Mouse (Mus musculus) large intestine, adult 2 months (tissue): ENCODE data around the gene Nek3. TPM values are rescaled to one million over a fixed set of nuclear protein-coding genes. Genes with fewer than 3 reads are reported as not detected.

Experiments used
- DNase-seq: peaks from one replicate; pipeline ENCODE4 v3.0.0-alpha.2; 2012; ENCODE audit warnings: low read depth, low spot score
- WGBS: fragments of 180-500 bp; shearing (Covaris S2); methylation state at CpG from one replicate; pipeline ENCODE4 v1.1.7; 2018; 5-methylcytosine and 5-hydroxymethylcytosine counted together
- polyA plus RNA-seq: library from polyadenylated mRNA; depleted of rRNA; stranded (reverse); fragments of >200 nt; gene quantifications from 2 replicates; pipeline ENCODE4 v1.2.3, GENCODE M21; 2012; rRNA removed

Nek3 gene
- polyA plus RNA-seq, 1 experiment = 3.9 TPM

DNA sequence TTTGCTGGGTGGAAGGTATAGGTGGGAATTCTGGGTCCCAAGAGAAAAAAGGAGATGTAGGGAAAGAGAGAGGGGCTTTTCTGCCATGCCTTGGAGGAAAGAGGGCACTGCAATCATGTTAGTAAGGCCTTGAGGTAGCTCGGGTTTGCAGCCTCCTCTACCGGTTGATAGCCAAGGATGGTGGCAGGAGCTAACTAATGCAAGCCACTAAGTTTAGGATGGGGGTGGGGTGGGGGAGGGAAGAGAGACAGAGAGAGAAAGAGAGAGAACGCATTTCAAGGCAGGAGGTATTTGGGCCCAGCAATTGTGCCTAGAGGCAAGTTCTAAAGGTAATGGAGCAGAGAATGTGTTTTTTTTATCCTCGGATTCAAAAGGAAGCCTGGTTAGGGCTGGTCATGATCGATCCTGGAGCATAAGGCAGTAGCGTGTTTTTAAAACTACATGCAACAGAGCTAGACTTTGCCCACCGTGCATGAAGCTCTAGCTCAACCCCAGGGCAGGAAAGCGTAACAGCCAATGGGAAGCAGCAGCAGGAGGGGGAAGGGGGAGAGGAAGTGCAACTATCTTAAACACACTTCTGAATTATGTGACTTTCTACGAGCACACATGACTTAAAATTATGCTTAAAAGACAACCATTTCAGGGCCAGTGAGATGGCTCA lies 18.4 kb downstream of the Nek3 start:
- DNase-seq = no peak
- 91% methylated on average over 9 of the region's 9 CpGs for WGBS

DNA sequence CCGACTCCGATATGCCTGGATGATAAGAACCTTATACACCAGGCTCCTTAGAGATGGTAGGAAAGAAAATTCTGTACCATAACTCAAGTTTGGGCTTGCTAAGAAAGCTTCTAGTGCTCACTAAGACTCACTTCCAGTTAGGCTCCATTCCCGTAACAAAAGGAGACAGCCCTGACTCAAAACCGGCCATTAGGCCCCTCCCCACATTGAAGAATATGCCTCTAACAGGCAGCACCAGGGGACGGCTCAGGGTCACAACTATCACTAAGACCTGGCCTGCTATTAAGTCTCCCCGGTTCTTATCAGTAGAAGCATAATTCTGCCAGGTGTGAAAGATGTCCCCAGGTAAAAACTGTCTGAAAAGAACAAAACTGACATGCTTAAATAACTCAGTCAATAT lies 20.4 kb downstream of the Nek3 start:
- 84% methylated on average over 6 of the region's 6 CpGs for WGBS
- no peak for DNase-seq

DNA sequence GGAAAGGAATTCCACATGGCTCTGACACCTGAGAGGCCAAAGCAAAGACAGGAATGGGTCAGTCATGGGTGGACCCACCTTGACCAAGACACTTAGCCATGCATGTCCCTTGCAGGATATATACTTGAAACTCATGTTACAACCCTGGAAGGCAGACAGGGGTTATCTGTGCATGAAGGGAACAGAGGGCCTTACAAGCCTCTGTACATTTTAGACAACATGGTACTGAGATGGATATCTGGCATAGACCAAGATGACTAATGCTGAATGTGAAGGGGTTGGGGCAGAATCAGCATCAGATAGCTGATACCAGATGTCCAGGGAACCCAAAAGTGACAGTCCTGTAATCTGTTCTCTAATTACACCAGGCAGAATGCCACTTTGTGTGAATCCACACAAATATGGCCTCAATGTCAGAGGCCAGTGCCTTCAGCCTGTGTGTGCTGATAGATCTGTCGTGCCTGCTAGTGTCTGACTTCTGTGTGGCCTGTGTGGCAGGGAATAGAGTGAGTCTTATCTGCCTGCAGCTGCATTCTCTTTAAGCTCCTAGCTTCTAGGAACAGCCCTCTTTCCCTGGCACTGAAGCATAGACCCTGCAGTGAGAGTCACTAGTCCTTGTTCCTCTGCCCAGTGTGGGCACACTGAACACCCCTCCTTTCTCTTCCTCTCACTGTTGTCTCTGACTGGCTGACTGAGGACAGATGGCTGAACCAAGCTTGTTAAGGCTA lies 22.3 kb downstream of the Nek3 start:
- DNase-seq = no peak
- 91% methylated on average over 1 of the region's 1 CpGs for WGBS

DNA sequence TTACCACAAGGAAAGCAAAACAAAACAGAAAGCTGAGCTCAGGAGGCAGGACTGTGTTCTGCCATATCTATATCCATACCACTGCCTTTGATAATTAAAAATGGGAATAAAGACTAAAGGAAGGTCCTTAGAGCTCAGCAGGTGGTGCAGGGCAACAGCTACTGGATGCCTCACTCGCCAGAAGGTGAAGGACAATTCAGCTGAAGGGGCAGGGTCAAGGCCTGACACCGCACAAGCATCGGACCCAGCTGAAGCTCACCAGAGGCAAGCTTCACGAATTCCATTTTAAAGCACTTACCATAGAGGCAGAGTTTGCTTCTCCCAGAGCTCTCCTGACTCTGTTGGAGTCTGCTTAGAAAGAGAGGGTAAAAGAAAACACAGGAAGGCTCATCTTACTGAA lies 23.6 kb downstream of the Nek3 start:
- WGBS = 87% methylated on average over 4 of the region's 4 CpGs
- no peak for DNase-seq

DNA sequence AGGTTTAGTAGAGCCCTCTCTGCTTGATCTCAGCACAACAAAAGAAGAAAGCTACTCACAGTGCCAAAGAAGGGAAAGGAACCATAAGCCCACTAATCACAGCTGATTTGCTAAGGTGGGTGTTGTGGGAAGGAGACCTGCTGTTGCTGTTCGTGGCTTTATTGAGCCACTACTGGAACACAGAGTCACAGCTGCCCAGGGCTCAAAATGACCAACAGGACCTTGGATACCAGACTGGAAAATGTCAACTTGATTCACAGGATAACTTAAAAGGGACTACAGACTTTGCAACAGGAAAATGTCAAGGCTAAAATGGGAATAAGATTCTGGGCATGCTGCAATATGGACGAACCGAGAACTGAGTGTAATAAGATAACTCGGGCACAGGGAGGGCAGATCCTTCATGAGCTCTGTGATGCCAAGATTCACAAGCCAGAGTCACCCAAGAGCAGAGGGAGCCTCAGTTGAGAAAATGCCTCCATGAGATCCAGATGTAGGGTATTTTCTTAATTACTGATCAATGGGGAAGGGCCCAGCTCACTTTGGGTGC lies 24.3 kb downstream of the Nek3 start:
- WGBS = 92% methylated on average over 4 of the region's 4 CpGs
- no peak for DNase-seq

DNA sequence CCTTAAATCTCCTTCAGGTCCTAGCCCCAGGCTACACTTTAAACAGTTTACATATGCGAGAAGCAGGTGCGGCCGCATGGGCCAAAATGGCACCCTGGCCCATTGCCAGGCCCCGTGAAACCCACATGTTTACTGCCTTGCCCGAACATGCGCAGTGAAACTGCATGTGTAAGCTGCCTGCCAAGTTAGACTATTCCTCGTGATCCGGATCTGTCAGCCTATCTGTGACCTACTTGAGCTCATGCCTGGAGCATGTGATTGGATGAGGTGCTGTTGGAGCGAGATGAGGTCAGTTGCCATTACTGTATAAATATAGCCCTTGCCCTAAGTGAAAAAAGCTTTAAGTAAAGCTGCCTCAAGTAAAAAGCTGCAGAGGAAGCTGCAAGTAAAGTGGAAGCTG lies 29.8 kb downstream of the Nek3 start:
- DNase-seq = peak; percentile 66
- 27% methylated on average over 9 of the region's 9 CpGs for WGBS

DNA sequence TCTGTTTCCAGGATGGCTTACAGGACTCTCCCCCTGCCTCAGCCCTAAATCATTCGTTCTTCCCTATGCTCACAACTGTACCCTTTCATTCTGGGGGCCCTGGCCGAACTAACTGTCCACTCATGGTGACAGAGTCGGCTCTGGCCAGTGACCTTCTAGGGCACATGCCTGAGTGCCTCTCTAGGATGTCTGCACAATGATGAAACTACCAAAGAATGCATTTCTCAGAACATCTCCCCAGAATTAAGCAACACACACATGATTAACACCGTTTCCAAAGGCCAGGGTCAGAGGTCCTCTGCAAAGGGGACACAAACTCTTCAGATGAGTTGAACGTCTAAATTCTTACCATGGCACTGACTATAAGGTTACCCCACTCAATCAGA lies 31.5 kb downstream of the Nek3 start:
- no peak for DNase-seq
- WGBS = 87% methylated on average over 5 of the region's 5 CpGs

DNA sequence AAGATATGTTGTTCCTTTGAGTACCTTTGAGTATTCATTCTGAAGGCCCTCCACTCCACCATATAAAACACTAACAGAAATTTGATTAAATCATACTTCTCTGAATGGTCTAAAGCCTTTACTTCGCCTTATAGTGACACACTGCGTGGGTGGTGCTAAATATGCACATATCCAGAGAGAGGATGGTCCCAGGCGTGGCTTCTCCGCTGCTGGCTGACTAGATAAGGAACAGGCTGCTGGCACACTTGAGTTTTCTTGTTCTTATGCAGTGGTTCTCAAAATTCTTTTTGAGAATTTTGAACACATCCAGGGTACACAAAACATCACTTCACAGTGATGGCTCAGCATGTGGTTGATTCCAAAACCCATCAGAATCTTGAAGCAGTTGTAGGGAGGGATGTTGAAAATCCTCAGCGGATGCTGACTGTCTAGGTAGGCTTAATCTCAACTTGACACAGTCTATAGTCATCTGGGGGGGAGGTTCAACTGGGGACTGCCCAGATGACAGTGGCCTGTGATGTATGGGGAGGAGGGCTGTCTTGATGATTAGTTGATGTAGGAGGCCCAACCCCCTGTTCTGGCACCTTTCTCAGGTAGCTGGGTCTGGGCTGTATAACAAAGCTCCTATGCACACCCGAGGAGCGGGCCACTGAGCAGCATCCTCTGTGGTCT lies 32.0 kb downstream of the Nek3 start:
- DNase-seq = no peak
- WGBS = 93% methylated on average over 7 of the region's 7 CpGs

DNA sequence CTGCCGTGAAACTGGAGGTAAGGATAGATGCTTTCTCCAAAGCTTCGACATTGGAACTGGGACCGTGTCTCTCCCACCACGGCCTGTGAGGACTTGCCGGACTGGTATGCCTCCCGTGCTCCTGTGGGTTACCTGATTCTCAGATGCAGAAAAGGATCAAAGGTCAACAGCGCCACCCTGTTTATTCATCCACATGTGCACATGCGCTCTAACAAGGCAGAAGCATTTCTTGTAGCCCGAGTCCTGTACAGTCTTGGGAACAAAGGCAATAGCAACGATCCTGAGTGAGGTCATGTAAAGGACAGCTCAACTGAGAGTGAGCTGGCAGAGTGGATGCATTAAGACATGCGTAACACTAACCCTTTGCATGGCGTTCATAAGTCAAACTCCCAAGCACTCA lies 34.2 kb downstream of the Nek3 start:
- WGBS = 33% methylated on average over 12 of the region's 12 CpGs
- DNase-seq = peak; percentile 76

DNA sequence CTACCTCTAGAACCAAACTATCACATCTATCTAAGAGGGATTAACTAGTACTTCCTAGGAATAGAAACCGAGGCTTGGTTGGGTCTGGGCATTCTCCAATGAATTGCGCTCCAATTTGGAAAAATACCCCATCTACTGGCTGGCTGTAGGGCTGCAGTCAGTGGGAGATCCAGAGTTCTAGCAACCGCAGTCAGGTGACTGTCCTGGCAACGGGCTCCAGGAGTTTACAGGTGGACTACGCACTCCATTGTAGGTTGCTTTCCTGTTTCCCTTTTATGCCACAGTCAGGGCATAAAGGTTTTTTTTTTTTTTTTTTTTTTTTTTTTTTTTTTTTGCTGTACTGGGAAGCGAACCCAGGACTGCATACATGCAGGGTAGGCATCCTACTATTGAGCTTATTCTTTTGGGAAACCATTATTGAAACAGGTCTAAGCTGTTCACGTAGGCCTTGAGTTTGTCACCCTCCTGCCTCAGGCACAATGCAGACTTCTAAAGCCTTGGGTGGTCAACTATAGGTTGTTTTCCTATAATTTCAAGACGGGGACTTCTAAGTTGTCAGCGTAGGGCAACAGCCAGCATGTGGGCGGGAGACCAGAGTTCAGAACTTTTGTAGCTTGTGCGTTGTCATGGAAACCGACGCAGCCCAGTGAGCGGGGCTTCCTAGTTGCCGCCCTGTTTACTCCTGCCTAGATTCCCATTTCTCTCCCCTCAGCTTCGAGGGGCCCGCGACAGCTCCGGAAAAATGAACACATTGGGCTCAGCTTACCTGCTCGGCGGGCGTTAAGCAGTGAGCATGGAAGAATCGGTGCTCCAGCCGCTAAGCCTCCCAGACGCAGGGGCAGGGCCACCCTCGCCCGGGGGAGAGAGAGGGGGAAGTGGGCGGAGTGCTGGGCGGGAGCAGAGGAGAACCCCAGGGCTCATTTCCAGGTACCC lies 41.7 kb downstream of the Nek3 start, which contains the start of gene Nek5:
TSS of gene Nek5 (minus strand) at position 834 of the 933 bp plus-strand sequence.
- 1% methylated on average over 29 of the region's 29 CpGs for WGBS
- DNase-seq = peak; percentile 61

DNA sequence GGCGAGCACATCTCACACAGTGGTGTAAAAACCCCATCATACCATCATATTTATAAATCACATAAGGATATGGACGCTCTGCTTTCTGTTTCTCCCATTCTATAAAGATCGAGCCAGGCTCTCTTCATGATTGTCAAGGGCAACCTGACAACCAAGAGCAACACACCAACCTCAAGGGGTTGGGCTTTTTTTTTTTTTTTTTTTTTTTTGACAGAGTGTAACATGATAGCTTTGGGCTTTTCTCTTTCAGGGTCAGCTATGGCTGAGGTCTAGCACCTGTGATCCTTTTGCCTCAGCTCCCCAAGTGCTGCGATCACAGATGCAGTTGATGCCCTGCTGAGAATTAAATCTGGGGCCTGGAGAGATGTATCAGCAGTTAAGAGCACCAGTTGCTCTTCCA lies 59.2 kb downstream of the Nek3 start:
- WGBS = 71% methylated on average over 4 of the region's 4 CpGs
- DNase-seq = no peak

DNA sequence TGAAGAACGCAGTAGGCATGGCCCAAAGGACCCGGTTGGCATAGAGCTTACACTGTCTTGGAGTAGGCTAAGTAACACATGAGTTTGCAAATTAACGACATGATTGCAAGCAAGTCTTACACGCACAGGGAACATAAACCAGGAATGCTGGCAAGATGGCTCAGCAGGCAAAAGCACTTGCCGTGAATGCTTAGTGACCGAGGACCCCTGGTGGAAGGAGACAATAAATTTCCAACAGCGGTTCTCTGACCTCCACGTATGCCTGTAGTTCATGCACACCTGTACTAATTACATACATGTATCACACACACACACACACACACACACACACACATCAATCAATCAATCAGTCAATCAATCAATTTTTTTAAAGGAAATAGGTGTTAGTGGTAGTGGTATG lies 74.7 kb downstream of the Nek3 start:
- no peak for DNase-seq
- 35% methylated on average over 8 of the region's 8 CpGs for WGBS

DNA sequence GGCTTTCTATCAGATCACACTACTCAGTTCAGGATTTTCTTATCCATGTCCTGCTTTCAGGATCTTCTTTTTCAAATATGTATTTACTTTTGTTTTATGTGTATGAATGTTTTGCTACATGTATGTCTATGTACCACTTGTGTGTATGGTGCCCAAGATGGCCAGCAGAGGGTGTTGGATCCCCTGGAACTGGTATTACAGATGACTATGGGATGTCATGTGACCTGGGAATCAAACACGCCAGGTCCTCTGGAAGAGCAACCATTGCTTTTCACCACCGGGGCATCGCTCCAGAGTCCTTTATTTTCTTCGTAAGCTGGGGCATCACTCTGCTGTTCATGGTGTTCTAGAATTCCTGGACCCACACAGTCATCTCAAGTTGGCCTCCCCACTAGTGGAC lies 77.0 kb downstream of the Nek3 start:
- 93% methylated on average over 4 of the region's 4 CpGs for WGBS
- DNase-seq = no peak

DNA sequence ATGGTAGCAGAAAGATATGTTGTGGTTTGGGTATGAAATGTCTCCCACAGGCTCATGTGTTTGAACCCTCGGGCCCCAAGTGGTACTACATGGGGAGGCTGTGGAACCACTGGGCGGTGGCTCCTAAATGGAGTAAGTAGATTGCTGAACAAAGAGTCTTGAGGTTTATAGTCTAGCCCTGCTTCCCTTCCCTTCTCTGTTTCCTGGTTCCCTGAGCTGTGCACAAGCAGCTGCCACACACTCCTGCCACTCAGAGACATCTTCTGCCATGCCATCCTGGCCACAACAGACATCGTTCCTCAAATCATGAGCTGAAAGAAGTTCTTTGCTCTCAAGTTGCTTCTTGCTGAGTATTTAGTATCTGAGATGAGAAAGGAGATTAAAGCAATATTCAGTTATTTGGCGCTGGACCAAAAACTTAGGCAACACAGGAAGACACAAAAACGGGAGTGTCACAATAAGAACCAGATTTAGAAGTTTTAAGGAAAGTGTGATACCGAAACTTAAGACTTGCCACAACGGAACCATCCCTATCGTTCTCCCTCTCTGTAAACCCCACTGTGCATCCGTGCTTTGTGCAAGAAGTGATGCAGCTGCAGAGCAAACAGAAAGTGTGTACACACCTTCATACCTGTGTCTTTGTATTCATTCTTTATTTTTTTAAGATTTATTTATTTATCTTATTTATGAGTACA lies 86.8 kb downstream of the Nek3 start:
- WGBS = 65% methylated on average over 9 of the region's 9 CpGs
- no peak for DNase-seq

Other genes with a start within 250 kb of the Nek3 start
- not detected in 2 replicates for gene Defb15, start 233.7 kb downstream of the Nek3 start, polyA plus RNA-seq
- not detected in 2 replicates for gene Defb35, start 228.1 kb downstream of the Nek3 start, polyA plus RNA-seq
- gene Defb13, start 219.7 kb downstream of the Nek3 start, polyA plus RNA-seq = not detected in 2 replicates
- gene Fam90a1a, start 207.7 kb downstream of the Nek3 start, polyA plus RNA-seq = not detected in 2 replicates
- gene Ccdc70, start 196.7 kb downstream of the Nek3 start, polyA plus RNA-seq = not detected in 2 replicates
- 1.1 and 4.3 TPM in 2 replicates for gene Atp7b, start 106.1 kb downstream of the Nek3 start, polyA plus RNA-seq
- gene Alg11, start 105.7 kb downstream of the Nek3 start, polyA plus RNA-seq = 3.3 and 5.0 TPM in 2 replicates
- 0.07 and 0.16 TPM in 2 replicates for gene Nek5, start 41.4 kb downstream of the Nek3 start, polyA plus RNA-seq
- gene Ckap2, start 19.4 kb upstream of the Nek3 start, polyA plus RNA-seq = 5.7 TPM in 2 replicates
- 9.2 and 10.4 TPM in 2 replicates for gene Vps36, start 26.4 kb upstream of the Nek3 start, polyA plus RNA-seq
- 1.1 and 1.5 TPM in 2 replicates for gene Thsd1, start 60.9 kb upstream of the Nek3 start, polyA plus RNA-seq
- gene Tpte, start 117.0 kb upstream of the Nek3 start, polyA plus RNA-seq = not detected in 2 replicates
- gene Slc25a15, start 232.2 kb upstream of the Nek3 start, polyA plus RNA-seq = 34.1 and 84.3 TPM in 2 replicates
- 10.9 and 13.9 TPM in 2 replicates for gene Mrps31, start 244.9 kb upstream of the Nek3 start, polyA plus RNA-seq